Mouse (Mus musculus): ENCODE measurements around the gene Mpp6. TPM values are rescaled to one million over a fixed set of nuclear protein-coding genes. Genes with fewer than 3 reads are reported as not detected.

Mpp6 gene
- total RNA-seq, 2 experiments from 2014 or later = 85.9 to 93.5 TPM

DNA sequence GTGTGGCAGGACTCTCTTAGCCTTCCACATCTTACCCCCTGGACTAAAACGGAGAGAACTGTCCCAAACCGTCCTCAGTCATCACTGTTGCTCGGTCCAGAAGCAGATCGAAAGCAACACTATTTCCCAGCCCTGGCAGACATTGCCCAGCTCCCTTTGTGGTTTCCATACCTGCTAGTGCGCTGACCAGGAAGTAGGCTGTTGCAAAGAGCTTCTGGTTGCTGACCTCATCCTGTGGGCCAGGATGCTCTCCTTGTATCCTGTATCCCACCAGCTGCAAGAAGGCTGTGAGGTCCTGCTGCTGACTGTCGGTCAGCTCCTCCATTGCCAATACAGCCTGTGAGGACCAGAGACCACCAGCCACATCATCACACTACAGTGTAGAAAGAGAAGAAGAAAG, 109.0 kb downstream of the Mpp6 start:
- intact Hi-C loops (cut with DNase I) = no loop called here
- no peak for DNase-seq (ENCODE audit: low spot score in 2 of 2)

DNA sequence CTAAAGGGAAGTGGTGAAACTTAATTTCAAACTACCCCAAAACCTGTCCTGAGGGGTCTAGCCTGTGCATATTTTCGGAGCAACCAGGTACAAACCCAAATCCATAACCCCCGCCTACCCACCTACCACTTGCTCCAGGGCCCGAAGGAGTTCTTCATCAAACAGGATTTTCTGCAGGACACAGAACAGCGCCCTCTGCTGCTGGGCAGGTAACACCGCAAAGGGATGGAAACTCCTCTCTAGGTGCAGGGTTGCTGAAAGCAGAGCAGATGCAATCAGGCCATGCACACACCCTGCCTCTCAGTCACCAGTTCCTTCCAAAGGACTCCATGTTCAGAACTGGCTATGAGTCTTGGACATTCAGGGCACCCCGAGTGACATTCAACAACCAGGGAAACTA, 110.8 kb downstream of the Mpp6 start:
- DNase-seq (ENCODE audit: low spot score in 2 of 2) = no peak
- intact Hi-C loops (cut with DNase I) = no loop called here

- intact Hi-C loops (cut with DNase I) = no loop called here
- DNase-seq (ENCODE audit: low spot score in 2 of 2) = no peak
Observed at GRCm38 (mm10) chr6:50222351-50222750, 112.3 kb downstream of the Mpp6 start.

DNA sequence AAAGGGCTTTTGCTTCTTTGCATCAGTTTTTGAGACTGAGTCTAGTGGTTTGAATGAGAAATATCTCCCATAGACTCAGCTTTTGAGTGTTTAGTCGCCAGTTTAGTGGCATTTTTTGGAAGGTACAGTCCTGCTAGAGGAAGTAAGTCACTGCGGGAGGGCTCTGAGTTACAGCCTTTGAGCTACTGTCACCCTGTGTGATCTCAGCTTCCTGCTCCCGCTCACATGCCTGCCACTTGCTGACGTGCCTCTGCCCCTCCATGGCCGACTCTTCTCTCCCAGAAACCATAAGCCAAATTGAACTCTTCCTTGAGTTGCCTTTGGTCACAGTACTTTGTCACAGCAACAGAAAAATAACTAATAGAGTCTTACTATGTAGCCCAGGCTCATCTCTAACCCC, 112.9 kb downstream of the Mpp6 start:
- intact Hi-C loops (cut with DNase I) = no loop called here
- no peak for DNase-seq (ENCODE audit: low spot score in 2 of 2)

DNA sequence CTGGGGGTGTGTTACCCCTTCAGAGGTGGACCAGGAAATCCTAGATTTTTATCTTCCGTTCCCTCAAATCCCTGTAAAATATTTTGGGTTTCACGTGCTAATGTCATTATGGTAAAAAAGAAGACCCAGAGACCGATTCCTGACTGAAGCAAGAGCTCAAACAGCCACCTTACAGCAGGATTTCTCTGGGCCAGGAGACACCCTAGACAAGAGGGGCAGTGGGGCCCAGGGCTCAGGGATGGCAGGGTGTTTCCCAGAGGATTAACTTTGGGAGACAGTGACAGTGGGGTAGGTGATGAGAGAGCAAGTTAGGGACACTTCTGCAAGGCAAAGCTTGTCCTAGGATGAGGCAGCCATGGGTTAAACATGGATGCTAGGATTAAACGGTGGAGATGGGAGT, 113.6 kb downstream of the Mpp6 start:
- intact Hi-C loops (cut with DNase I) = no loop called here
- no peak for DNase-seq (ENCODE audit: low spot score in 2 of 2)

DNA sequence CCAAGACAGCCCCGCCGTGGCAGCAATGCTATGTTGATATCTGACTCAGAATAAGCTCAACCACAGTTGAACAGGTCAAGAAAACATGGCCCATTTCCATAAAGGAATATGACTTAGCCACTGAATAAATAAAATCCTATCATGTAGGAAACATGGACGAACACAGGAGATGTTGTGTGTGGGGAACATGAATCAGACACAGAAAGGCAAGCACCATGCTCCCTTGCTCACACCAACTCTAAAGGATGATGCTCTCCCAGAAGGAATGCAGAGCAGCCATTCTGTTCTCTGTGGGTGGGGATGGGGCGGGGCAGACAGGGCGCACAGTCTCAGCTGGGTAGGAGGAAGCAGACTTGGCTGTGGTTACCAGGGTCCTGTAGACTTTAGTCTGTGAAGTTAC, 115.2 kb downstream of the Mpp6 start:
- intact Hi-C loops (cut with DNase I) = no loop called here
- no peak for DNase-seq (ENCODE audit: low spot score in 2 of 2)

- intact Hi-C loops (cut with DNase I) = no loop called here
- DNase-seq (ENCODE audit: low spot score in 2 of 2) = no peak
Observed at GRCm38 (mm10) chr6:50228180-50228579, 118.1 kb downstream of the Mpp6 start.

DNA sequence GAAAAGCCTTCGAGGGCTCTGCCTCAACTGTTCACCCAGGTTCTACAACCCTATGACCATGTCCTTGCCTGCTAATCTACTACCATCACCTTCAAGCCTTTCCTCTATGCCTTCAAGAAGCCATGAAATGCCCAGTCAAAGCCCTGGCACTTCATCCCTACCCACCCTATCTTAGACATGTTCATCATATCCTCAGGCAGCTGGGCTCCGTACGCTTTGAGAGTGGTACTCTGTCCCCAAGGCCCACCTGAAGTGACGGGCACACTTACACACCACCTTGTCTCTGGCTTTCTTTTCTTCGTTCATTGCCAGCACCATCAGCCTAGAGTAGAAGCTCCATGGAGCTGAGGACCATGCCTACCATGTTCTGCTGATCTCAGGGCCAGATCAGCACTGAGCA, 121.2 kb downstream of the Mpp6 start:
- intact Hi-C loops (cut with DNase I) = no loop called here
- DNase-seq (ENCODE audit: low spot score in 2 of 2) = no peak

DNA sequence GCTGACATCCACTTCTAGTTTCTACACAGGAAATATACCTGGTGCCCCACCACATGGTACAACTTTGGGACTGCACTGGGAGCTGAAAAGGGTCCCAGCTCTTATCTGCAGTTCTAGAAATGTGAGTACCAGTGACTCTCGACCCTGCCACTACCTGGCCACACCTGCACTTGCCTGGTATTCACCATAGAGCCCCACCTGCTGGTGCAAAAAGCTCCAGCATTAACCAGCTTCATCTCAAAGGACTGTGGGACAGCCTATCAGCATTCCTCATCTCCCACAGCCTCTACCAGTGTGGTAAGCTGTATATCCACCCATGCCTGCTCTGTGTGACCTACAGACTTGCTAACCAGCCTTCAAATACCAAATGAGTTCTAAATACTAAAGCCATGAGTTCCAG, 122.9 kb downstream of the Mpp6 start:
- intact Hi-C loops (cut with DNase I) = no loop called here
- DNase-seq (ENCODE audit: low spot score in 2 of 2) = no peak

GRCm38 (mm10) chr6:50237963-50238362, 127.9 kb downstream of the Mpp6 start:
- intact Hi-C loops (cut with DNase I) = no loop called here
- peak in 1 of 2 experiments; percentile 28 for DNase-seq (ENCODE audit: low spot score in 2 of 2)

GRCm38 (mm10) chr6:50239902-50240301, 129.9 kb downstream of the Mpp6 start:
- DNase-seq (ENCODE audit: low spot score in 2 of 2) = no peak
- intact Hi-C loops (cut with DNase I) = no loop called here

GRCm38 (mm10) chr6:50240437-50240836, 130.4 kb downstream of the Mpp6 start:
- no peak for DNase-seq (ENCODE audit: low spot score in 2 of 2)
- intact Hi-C loops (cut with DNase I) = no loop called here

DNA sequence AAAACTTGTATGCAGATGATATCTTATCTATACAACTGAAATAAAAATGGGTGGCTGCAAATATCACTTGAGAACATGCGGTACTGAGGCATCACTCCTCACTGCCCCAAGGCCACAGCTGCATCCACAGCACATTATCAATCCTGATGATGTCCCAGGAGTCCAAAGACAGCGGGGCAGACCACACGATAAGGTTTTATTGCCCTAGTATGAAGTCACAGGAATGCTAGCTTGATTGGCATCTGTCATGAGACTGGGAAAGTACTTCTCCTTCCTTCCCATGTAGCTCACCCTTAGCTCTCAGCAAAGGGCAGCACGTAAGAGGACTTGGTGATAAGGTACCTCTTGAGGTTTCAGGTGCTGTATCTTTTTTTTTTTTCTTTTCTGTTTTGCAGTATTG, 134.1 kb downstream of the Mpp6 start:
- intact Hi-C loops (cut with DNase I) = no loop called here

DNA sequence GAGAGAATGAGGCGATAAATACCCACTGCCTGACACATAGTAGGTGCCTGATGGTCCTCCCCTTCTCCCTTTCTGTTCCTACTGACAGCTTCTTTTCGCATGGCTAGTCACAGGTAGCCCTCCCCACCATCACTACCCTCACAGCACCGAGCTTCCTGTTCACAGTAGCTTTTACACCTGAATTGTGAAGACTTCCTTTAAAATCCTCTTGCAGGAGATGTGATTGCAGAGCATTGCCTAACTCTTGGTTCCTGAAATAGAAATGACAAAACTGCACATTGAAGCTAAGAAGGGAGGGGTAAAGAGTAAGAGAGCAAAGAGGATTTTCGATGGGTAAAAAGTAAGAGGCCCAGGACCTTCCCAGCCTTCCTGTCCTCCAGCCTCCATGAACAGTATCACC, 134.9 kb downstream of the Mpp6 start:
- DNase-seq (ENCODE audit: low spot score in 2 of 2) = no peak
- intact Hi-C loops (cut with DNase I) = no loop called here

More for the DNA sequence above, 134.1 kb downstream of the Mpp6 start:
- no peak for DNase-seq (ENCODE audit: low spot score in 2 of 2)

DNA sequence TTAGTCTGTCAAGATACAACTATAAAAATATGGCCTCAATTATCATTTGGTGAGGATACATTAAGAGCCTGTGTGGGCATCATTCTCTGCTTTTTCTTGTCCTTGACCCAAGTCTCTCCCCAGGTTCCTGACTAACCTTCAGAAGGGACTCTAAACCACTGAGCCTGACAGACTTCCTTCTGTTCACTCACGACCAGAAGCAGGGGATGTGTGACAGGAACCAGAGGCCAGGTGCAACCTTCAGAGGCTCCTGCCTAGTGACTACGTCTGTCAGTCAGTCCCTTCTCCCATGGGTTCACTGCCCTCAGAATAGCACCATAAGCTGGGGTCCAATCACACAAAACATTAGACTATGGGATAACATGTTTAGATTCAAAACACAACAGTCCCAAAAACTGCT, 137.3 kb downstream of the Mpp6 start:
- intact Hi-C loops (cut with DNase I) = no loop called here
- no peak for DNase-seq (ENCODE audit: low spot score in 2 of 2)

GRCm38 (mm10) chr6:50247791-50248190, 137.8 kb downstream of the Mpp6 start:
- no peak for DNase-seq (ENCODE audit: low spot score in 2 of 2)
- intact Hi-C loops (cut with DNase I) = no loop called here

Other genes starting within 250 kb of the Mpp6 start
- gene Gsdme, start 153.6 kb downstream of the Mpp6 start, total RNA-seq (2021) = 10 to 100 TPM; 10.7 to 11.1 TPM

Measured in left cerebral cortex, postnatal 25 days (tissue).